Mouse (Mus musculus) heart, embryonic 16.5 days (tissue): ENCODE measurements around the gene Serpinb13. TPM values are rescaled to one million over a fixed set of nuclear protein-coding genes. Genes with fewer than 3 reads are reported as not detected.
"Not testable (repeated sequence)": the region's sequence is repeated elsewhere in the genome, so short reads cannot be mapped to it uniquely, and the experiment has no call there.

Experiments
- ATAC-seq: fragments of 200-750 bp; cut with Nextera tagmentation; replicated peaks from 2 replicates; pipeline ENCODE4 v1.8.0; 2017; ENCODE audit warnings: moderate number of reproducible peaks; ENCODE audit not compliant: insufficient read depth, low FRiP score; ENCODE audit errors: extremely low read depth
- H3K27ac ChIP-seq: fragments of 300-500 bp; sonication (generic); 2 replicates; pipeline ENCODE4 v1.5.1; 2014; ENCODE audit warnings: mild to moderate bottlenecking, low read length, control low read depth, moderate library complexity
- H3K27me3 ChIP-seq: fragments of 300-500 bp; sonication (generic); 2 replicates; pipeline ENCODE4 v1.6.1; 2014; ENCODE audit warnings: low read length, mixed read lengths; ENCODE audit not compliant: control insufficient read depth, insufficient read depth
- H3K36me3 ChIP-seq: fragments of 300-500 bp; sonication (generic); 2 replicates; pipeline ENCODE4 v1.6.1; 2014; ENCODE audit not compliant: control insufficient read depth, insufficient read depth
- H3K4me1 ChIP-seq: fragments of 300-500 bp; sonication (generic); 2 replicates; pipeline ENCODE4 v1.6.1; 2014; ENCODE audit warnings: low read length, mixed read lengths; ENCODE audit not compliant: control insufficient read depth, insufficient read depth
- H3K4me2 ChIP-seq: fragments of 300-500 bp; sonication (generic); 2 replicates; pipeline ENCODE4 v1.6.1; 2014; ENCODE audit warnings: low read depth, mild to moderate bottlenecking, control low read depth, low read length
- H3K4me3 ChIP-seq: fragments of 300-500 bp; sonication (generic); 2 replicates; pipeline ENCODE4 v1.5.1; 2014; ENCODE audit warnings: mild to moderate bottlenecking, control low read depth, low read length
- H3K9ac ChIP-seq: fragments of 300-500 bp; sonication (generic); 2 replicates; pipeline ENCODE4 v1.6.1; 2014; ENCODE audit warnings: low read length, control low read depth
- H3K9me3 ChIP-seq: fragments of 300-500 bp; sonication (generic); replicated peaks from 2 replicates; pipeline ENCODE4 v1.6.1; 2016; ENCODE audit warnings: low read length; ENCODE audit not compliant: control insufficient read depth
- WGBS: fragments of 180-500 bp; shearing (Covaris S2); extraction: QIAGEN DNeasy Blood & Tissue Kit; methylation state at CpG from one replicate; pipeline ENCODE4 v1.1.7; 2014; 5-methylcytosine and 5-hydroxymethylcytosine counted together
- polyA plus RNA-seq: library from polyadenylated mRNA; unstranded; fragments of >200 nt; fragmentation: Nextera tagmentation; extraction: Ambion mirVana; gene quantifications from 2 replicates; pipeline ENCODE4 v1.2.1, GENCODE M21; 2015

Gene Serpinb13
- polyA plus RNA-seq, 1 experiment from 2014 or later = not detected

DNA sequence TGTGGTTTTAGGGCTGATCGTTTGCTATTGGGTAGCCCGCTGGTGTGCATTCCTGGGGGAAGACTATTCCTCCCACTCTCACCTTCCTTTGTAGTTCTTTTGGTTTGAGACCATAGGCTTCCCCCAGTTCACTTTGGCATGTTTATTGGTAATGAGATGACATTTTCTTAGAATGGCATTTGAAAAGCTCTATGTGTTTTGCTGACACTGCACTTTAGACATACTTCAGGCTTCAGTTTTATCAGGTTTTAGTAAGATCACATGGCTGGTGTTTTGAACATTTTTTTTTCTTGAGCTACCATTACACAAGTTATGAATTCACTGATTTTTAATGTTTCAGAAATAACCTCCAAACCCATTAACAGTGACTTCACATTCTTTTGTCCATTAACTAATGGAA is 21.0 kb downstream of the Serpinb13 start:
- Histone ChIP-seq H3K9me3 (no peaks in the 10 kb centered on the region), H3K4me3 (no peak overlapping the region), H3K4me1 (peaks cover 7% of the 10 kb centered on the region), H3K36me3 (no peaks in the 10 kb centered on the region), H3K27ac (no peak overlapping the region), H3K4me2 (no peak overlapping the region), H3K9ac (no peak overlapping the region), H3K27me3 (no peaks in the 10 kb centered on the region)
- ATAC-seq = no peak
- 83% methylated on average over 2 of the region's 2 CpGs for WGBS

GRCm38 (mm10) chr1:107006316-107006715 is 25.5 kb downstream of the Serpinb13 start:
- Histone ChIP-seq H3K36me3 (no peaks in the 10 kb centered on the region), H3K9ac (no peak overlapping the region), H3K27ac (no peak overlapping the region), H3K27me3 (no peaks in the 10 kb centered on the region), H3K4me1 (no peaks in the 10 kb centered on the region), H3K4me3 (no peak overlapping the region), H3K4me2 (no peak overlapping the region), H3K9me3 (no peaks in the 10 kb centered on the region)
- 72% methylated on average over 3 of the region's 3 CpGs for WGBS
- ATAC-seq = no peak

- ATAC-seq = no peak
- Histone ChIP-seq H3K27me3 (no peaks in the 10 kb centered on the region), H3K27ac (no peak overlapping the region), H3K4me2 (no peak overlapping the region), H3K4me1 (no peaks in the 10 kb centered on the region), H3K36me3 (no peaks in the 10 kb centered on the region), H3K9me3 (no peaks in the 10 kb centered on the region), H3K4me3 (no peak overlapping the region), H3K9ac (no peak overlapping the region)
- 45% methylated on average over 2 of the region's 2 CpGs for WGBS
These were observed 33.7 kb downstream of the Serpinb13 start for GRCm38 (mm10) chr1:107014530-107014929.

DNA sequence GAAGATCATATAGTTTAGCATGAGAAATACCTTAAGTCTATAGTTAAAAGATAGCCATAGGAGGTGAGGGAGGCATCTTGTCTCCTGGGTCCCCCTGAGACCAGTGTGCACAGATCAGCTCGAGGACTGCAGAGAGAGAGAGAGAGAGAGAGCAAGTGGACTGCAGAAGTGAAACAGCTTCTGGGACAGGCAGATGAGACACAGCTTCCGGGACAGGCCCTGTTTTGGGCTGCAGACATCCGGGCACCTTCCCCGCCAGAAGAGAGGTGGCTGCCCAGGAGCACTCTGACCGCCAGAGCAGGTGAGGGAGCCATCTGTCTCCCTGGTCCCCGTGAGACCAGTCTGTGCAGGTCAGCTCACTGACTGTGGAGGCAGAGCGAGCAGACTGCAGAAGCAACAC is 34.4 kb downstream of the Serpinb13 start:
- WGBS = 67% methylated on average over 7 of the region's 7 CpGs
- H3K27me3 ChIP-seq = no peaks in the 10 kb centered on the region
- H3K9me3 ChIP-seq = no peaks in the 10 kb centered on the region
- no peak overlapping the region for H3K4me2 ChIP-seq
- no peak overlapping the region for H3K4me3 ChIP-seq
- ATAC-seq = no peak
- no peak overlapping the region for H3K9ac ChIP-seq
- H3K36me3 ChIP-seq = no peaks in the 10 kb centered on the region
- no peak overlapping the region for H3K27ac ChIP-seq
- no peaks in the 10 kb centered on the region for H3K4me1 ChIP-seq

DNA sequence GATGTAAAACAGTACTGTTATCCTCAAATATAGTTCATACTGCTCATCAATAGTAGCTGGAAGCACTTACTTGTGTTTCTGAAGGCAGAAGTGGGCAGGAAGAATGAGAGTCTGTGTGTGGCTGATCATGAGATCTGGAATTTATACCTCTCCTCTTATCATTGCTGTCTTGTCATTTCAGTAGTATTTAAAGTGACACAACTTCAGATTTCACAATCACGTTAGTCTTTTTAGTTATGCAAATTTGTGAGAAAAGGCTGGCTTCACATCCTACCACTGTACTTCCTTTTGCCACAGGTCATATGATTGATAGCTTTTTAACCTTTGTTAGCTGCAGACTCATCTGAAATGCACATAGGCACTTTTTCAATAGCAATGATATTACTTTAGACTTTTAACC is 45.1 kb downstream of the Serpinb13 start:
- H3K4me3 ChIP-seq = no peak overlapping the region
- no peaks in the 10 kb centered on the region for H3K27me3 ChIP-seq
- no peak for ATAC-seq
- H3K27ac ChIP-seq = no peak overlapping the region
- no peaks in the 10 kb centered on the region for H3K4me1 ChIP-seq
- no peak overlapping the region for H3K4me2 ChIP-seq
- WGBS = 35% methylated on average over 1 of the region's 1 CpGs
- H3K9me3 ChIP-seq = no peaks in the 10 kb centered on the region
- H3K9ac ChIP-seq = no peak overlapping the region
- H3K36me3 ChIP-seq = no peaks in the 10 kb centered on the region

GRCm38 (mm10) chr1:107034236-107034635 is 53.5 kb downstream of the Serpinb13 start:
- H3K4me3 ChIP-seq, ATAC-seq, H3K27me3 ChIP-seq, H3K4me2 ChIP-seq, H3K9me3 ChIP-seq, H3K4me1 ChIP-seq, H3K27ac ChIP-seq, H3K9ac ChIP-seq, H3K36me3 ChIP-seq: not testable (repeated sequence)
- 76% methylated on average over 3 of the region's 3 CpGs for WGBS

Other genes starting within 250 kb of the Serpinb13 start
- gene Kdsr, start 221.3 kb upstream of the Serpinb13 start, polyA plus RNA-seq = 10.1 and 10.9 TPM in 2 replicates
- gene Vps4b, start 184.3 kb upstream of the Serpinb13 start, polyA plus RNA-seq = 39.2 and 52.2 TPM in 2 replicates
- gene Serpinb5, start 119.8 kb upstream of the Serpinb13 start, polyA plus RNA-seq = 0.29 and 0.86 TPM in 2 replicates
- gene Serpinb12, start 46.5 kb upstream of the Serpinb13 start, polyA plus RNA-seq = 0.37 and 0.56 TPM in 2 replicates
- gene Serpinb3a, start 71.3 kb downstream of the Serpinb13 start, polyA plus RNA-seq = 0.17 and 0.28 TPM in 2 replicates
- gene Serpinb3d, start 102.5 kb downstream of the Serpinb13 start, polyA plus RNA-seq = not detected in 2 replicates